23 mouse cellular contexts compared by ENCODE assay signal in genomic region chr6:115732341-115732928, GRCm38 (mm10). TPM values are rescaled to one million over a fixed set of nuclear protein-coding genes. Genes with fewer than 3 reads are reported as not detected.
A peak's percentile ranks its signal among the peaks of the same experiment; 100 is the strongest.
DNase-seq lines count a peak whose midpoint lies in the region; ATAC-seq and TF ChIP-seq lines count a peak whose summit lies in the region.
"Had no signal": no experiment of that assay in that cellular context is flagged by ENCODE, and none has a peak within 500 bp of the region (broad histone marks: within the 10 kb centered on the region; RNA-seq: fewer than 3 reads in every experiment).

No protein-coding gene starts in this region.

- no peaks in the 10 kb centered on the region for H3K27me3 ChIP-seq in intestine, postnatal 0 days (replicated peaks; ENCODE audit: control insufficient read depth, insufficient read depth, low read length)
- no peaks in the 10 kb centered on the region for H3K27me3 ChIP-seq in intestine, embryonic 15.5 days (replicated peaks)
- no peaks in the 10 kb centered on the region for H3K27me3 ChIP-seq in midbrain, embryonic 11.5 days (ENCODE audit: control insufficient read depth, insufficient read depth, low read length)
- H3K27me3 ChIP-seq in midbrain, embryonic 14.5 days (ENCODE audit: control insufficient read depth, insufficient read depth, low read length), result no peaks in the 10 kb centered on the region
- no peaks in the 10 kb centered on the region for H3K27me3 ChIP-seq in neural tube, embryonic 15.5 days (replicated peaks)
- H3K27me3 ChIP-seq: midbrain, embryonic 12.5 days; Patski had no signal

- no peak overlapping the region for H3K4me2 ChIP-seq in intestine, postnatal 0 days (replicated peaks; ENCODE audit: low read depth)
- no peak overlapping the region for H3K4me2 ChIP-seq in intestine, embryonic 15.5 days (replicated peaks)
- H3K4me2 ChIP-seq in midbrain, embryonic 11.5 days, result no peak overlapping the region
- no peak overlapping the region for H3K4me2 ChIP-seq in midbrain, embryonic 14.5 days (ENCODE audit: low read length)
- H3K4me2 ChIP-seq in neural tube, embryonic 15.5 days, result peak overlapping the region; percentile 34
- H3K4me2 ChIP-seq: midbrain, embryonic 12.5 days had no signal

- no peaks in the 10 kb centered on the region for H3K36me3 ChIP-seq in intestine, postnatal 0 days (ENCODE audit: control insufficient read depth, insufficient read depth)
- H3K36me3 ChIP-seq in intestine, embryonic 15.5 days, result no peaks in the 10 kb centered on the region
- no peaks in the 10 kb centered on the region for H3K36me3 ChIP-seq in midbrain, embryonic 11.5 days (ENCODE audit: control insufficient read depth, insufficient read depth, low read length)
- H3K36me3 ChIP-seq in midbrain, embryonic 14.5 days (ENCODE audit: control insufficient read depth, insufficient read depth, low read length), result no peaks in the 10 kb centered on the region
- no peaks in the 10 kb centered on the region for H3K36me3 ChIP-seq in neural tube, embryonic 15.5 days
- H3K36me3 ChIP-seq: midbrain, embryonic 12.5 days had no signal

- no peaks in the 10 kb centered on the region for H3K9me3 ChIP-seq in intestine, postnatal 0 days (ENCODE audit: control insufficient read depth)
- 0 out of 2 replicates have a peak, but pooled peaks cover 2% of the 10 kb centered on the region for H3K9me3 ChIP-seq in intestine, embryonic 15.5 days
- H3K9me3 ChIP-seq in midbrain, embryonic 11.5 days (ENCODE audit: control insufficient read depth, low read length), result no peaks in the 10 kb centered on the region
- no peaks in the 10 kb centered on the region for H3K9me3 ChIP-seq in midbrain, embryonic 14.5 days (ENCODE audit: control insufficient read depth, low read length)
- no peaks in the 10 kb centered on the region for H3K9me3 ChIP-seq in neural tube, embryonic 15.5 days (replicated peaks)
- H3K9me3 ChIP-seq: midbrain, embryonic 12.5 days had no signal

- DNase-seq in midbrain, embryonic 11.5 days (ENCODE audit: low spot score, missing footprints), result peak; percentile 60
- DNase-seq in midbrain, embryonic 14.5 days, result no peak
- peak; percentile 97 for DNase-seq in R1 (ENCODE audit: low read depth, low spot score)
- no peak for DNase-seq in layer of hippocampus, adult 9-11 months
- DNase-seq: B cell, adult 2 months; cerebellum, adult 8-10 months; gastrocnemius, postnatal 25 days; heart, adult 2 months; heart, postnatal 4 days; kidney, adult 9 months; layer of hippocampus, postnatal 36 days; right cerebral cortex, adult 18-20 months; thymus, postnatal 25 days had no signal

- H3K27ac ChIP-seq in intestine, postnatal 0 days (ENCODE audit: low read depth, low read length), result no peak overlapping the region
- no peak overlapping the region for H3K27ac ChIP-seq in intestine, embryonic 15.5 days
- no peak overlapping the region for H3K27ac ChIP-seq in midbrain, embryonic 11.5 days (ENCODE audit: low read depth, low read length)
- no peak overlapping the region for H3K27ac ChIP-seq in midbrain, embryonic 14.5 days (replicated peaks; ENCODE audit: low read depth, low read length)
- H3K27ac ChIP-seq in neural tube, embryonic 15.5 days (replicated peaks), result no peak overlapping the region
- H3K27ac ChIP-seq: heart, adult 2 months; liver, embryonic 14.5 days; macrophage; midbrain, embryonic 12.5 days had no signal

- H3K4me3 ChIP-seq in intestine, postnatal 0 days (ENCODE audit: low read depth, low read length), result no peak overlapping the region
- H3K4me3 ChIP-seq in intestine, embryonic 15.5 days (replicated peaks), result no peak overlapping the region
- H3K4me3 ChIP-seq in midbrain, embryonic 11.5 days (ENCODE audit: low read depth, low read length), result no peak overlapping the region
- H3K4me3 ChIP-seq in midbrain, embryonic 14.5 days (replicated peaks; ENCODE audit: low read depth, low read length), result no peak overlapping the region
- H3K4me3 ChIP-seq in neural tube, embryonic 15.5 days (replicated peaks), result no peak overlapping the region
- H3K4me3 ChIP-seq: erythroblast, embryonic 14.5 days; heart, adult 2 months; midbrain, embryonic 12.5 days had no signal

- H3K4me1 ChIP-seq in intestine, postnatal 0 days (replicated peaks; ENCODE audit: control insufficient read depth, insufficient read depth, low read length), result no peaks in the 10 kb centered on the region
- no peaks in the 10 kb centered on the region for H3K4me1 ChIP-seq in intestine, embryonic 15.5 days (replicated peaks)
- H3K4me1 ChIP-seq in midbrain, embryonic 11.5 days (ENCODE audit: control insufficient read depth, insufficient read depth, low read length), result no peaks in the 10 kb centered on the region
- H3K4me1 ChIP-seq in midbrain, embryonic 14.5 days (ENCODE audit: control insufficient read depth, insufficient read depth, low read length), result no peaks in the 10 kb centered on the region
- peaks cover 3% of the 10 kb centered on the region; the same call in 1 of the 2 replicates for H3K4me1 ChIP-seq in neural tube, embryonic 15.5 days
- H3K4me1 ChIP-seq: midbrain, embryonic 12.5 days had no signal

- 0 out of 2 replicates have a peak, but pooled peaks have one; percentile 4 for TF ChIP-seq CTCF in intestine, postnatal 0 days (IDR thresholded peaks at IDR 0.05; ENCODE audit: low read depth)

- WGBS in intestine, postnatal 0 days, result 79% methylated on average over 22 of the region's 22 CpGs
- WGBS in intestine, embryonic 15.5 days, result 71% methylated on average over 22 of the region's 22 CpGs
- 84% methylated on average over 22 of the region's 22 CpGs for WGBS in midbrain, embryonic 11.5 days
- 80% methylated on average over 22 of the region's 22 CpGs for WGBS in midbrain, embryonic 14.5 days
- WGBS in neural tube, embryonic 15.5 days, result 70% methylated on average over 22 of the region's 22 CpGs

- ATAC-seq in intestine, postnatal 0 days, result no peak
- no peak for ATAC-seq in intestine, embryonic 15.5 days
- no peak for ATAC-seq in midbrain, embryonic 11.5 days (ENCODE audit: low FRiP score)
- no peak for ATAC-seq in midbrain, embryonic 14.5 days (ENCODE audit: low FRiP score, low TSS enrichment)
- peak; percentile 72 for ATAC-seq in neural tube, embryonic 15.5 days (ENCODE audit: low FRiP score)
- ATAC-seq in monocyte, adult 5-6 weeks (replicated peaks; ENCODE audit: insufficient number of reproducible peaks, low FRiP score, low TSS enrichment, poor library complexity, severe bottlenecking), result no peak
- ATAC-seq: forebrain, embryonic 16.5 days; Patski had no signal

- no peak overlapping the region for H3K9ac ChIP-seq in intestine, postnatal 0 days (ENCODE audit: low read depth, low read length)
- no peak overlapping the region for H3K9ac ChIP-seq in intestine, embryonic 15.5 days
- H3K9ac ChIP-seq in midbrain, embryonic 11.5 days (ENCODE audit: low read length), result no peak overlapping the region
- no peak overlapping the region for H3K9ac ChIP-seq in midbrain, embryonic 14.5 days (replicated peaks; ENCODE audit: low read length)
- no peak overlapping the region for H3K9ac ChIP-seq in neural tube, embryonic 15.5 days (replicated peaks)
- H3K9ac ChIP-seq: liver, embryonic 14.5 days; midbrain, embryonic 12.5 days had no signal

RNA-seq across cellular contexts. Expression of gene Tmem40, which starts 29.8 kb away (rescaled TPM):
- polyA plus RNA-seq in intestine, postnatal 0 days (2015; fragmentation: Nextera tagmentation; extraction: Ambion mirVana), result 0.17 and 0.43 TPM in 2 replicates
- polyA plus RNA-seq in intestine, embryonic 15.5 days (2015; fragmentation: Nextera tagmentation; extraction: Ambion mirVana), result 0.78 and 1.2 TPM in 2 replicates
- polyA plus RNA-seq in midbrain, embryonic 11.5 days (2014; fragmentation: Nextera tagmentation; extraction: Ambion mirVana), result 1.4 and 2.1 TPM in 2 replicates
- polyA plus RNA-seq in midbrain, embryonic 14.5 days (2014; fragmentation: Nextera tagmentation; extraction: Ambion mirVana), result 0.66 and 1.4 TPM in 2 replicates
- polyA plus RNA-seq in neural tube, embryonic 15.5 days (2015; fragmentation: Nextera tagmentation; extraction: Ambion mirVana), result 1.6 and 1.8 TPM in 2 replicates
- total RNA-seq in monocyte, adult 5-6 weeks (2017), result 3.1 to 13.5 TPM in 2 of 3 replicates, not detected in the other
- polyA plus RNA-seq: Patski had no signal

RNA-seq across cellular contexts. Expression of gene Cand2, which starts 41.9 kb away (rescaled TPM):
- polyA plus RNA-seq in intestine, postnatal 0 days (2015; fragmentation: Nextera tagmentation; extraction: Ambion mirVana), result 2.2 and 2.4 TPM in 2 replicates
- 16.8 and 17.2 TPM in 2 replicates for polyA plus RNA-seq in intestine, embryonic 15.5 days (2015; fragmentation: Nextera tagmentation; extraction: Ambion mirVana)
- 24.6 and 27.5 TPM in 2 replicates for polyA plus RNA-seq in midbrain, embryonic 11.5 days (2014; fragmentation: Nextera tagmentation; extraction: Ambion mirVana)
- polyA plus RNA-seq in midbrain, embryonic 14.5 days (2014; fragmentation: Nextera tagmentation; extraction: Ambion mirVana), result 9.0 and 12.6 TPM in 2 replicates
- polyA plus RNA-seq in neural tube, embryonic 15.5 days (2015; fragmentation: Nextera tagmentation; extraction: Ambion mirVana), result 9.8 and 12.2 TPM in 2 replicates
- 0.10 to 0.53 TPM (median 0.19 TPM) in 3 replicates for total RNA-seq in monocyte, adult 5-6 weeks (2017)

RNA-seq across cellular contexts. Expression of gene Raf1, which starts 56.0 kb away (rescaled TPM):
- polyA plus RNA-seq in intestine, postnatal 0 days (2015; fragmentation: Nextera tagmentation; extraction: Ambion mirVana), result 64.9 and 66.4 TPM in 2 replicates
- 76.2 and 79.5 TPM in 2 replicates for polyA plus RNA-seq in intestine, embryonic 15.5 days (2015; fragmentation: Nextera tagmentation; extraction: Ambion mirVana)
- polyA plus RNA-seq in midbrain, embryonic 11.5 days (2014; fragmentation: Nextera tagmentation; extraction: Ambion mirVana), result 141 and 146 TPM in 2 replicates
- polyA plus RNA-seq in midbrain, embryonic 14.5 days (2014; fragmentation: Nextera tagmentation; extraction: Ambion mirVana), result 148 and 179 TPM in 2 replicates
- 116 and 125 TPM in 2 replicates for polyA plus RNA-seq in neural tube, embryonic 15.5 days (2015; fragmentation: Nextera tagmentation; extraction: Ambion mirVana)
- total RNA-seq in monocyte, adult 5-6 weeks (2017), result 180 to 216 TPM (median 195 TPM) in 3 replicates

Comparison
In these comparisons a context has a peak if more than half of its experiments do, and no peak if none do; other contexts are left out.
1. DNase-seq: peak in midbrain, embryonic 11.5 days (single experiment) and R1 (single experiment); none in midbrain, embryonic 14.5 days (single experiment) and layer of hippocampus, adult 9-11 months (single experiment).